Mouse (Mus musculus) neural tube, embryonic 13.5 days (tissue): ENCODE measurements around the gene Gm14781. TPM values are rescaled to one million over a fixed set of nuclear protein-coding genes. Genes with fewer than 3 reads are reported as not detected.
"Not testable (repeated sequence)": the region's sequence is repeated elsewhere in the genome, so short reads cannot be mapped to it uniquely, and the experiment has no call there.

Experiments
- ATAC-seq: fragments of 200-750 bp; cut with Nextera tagmentation; 2 replicates; pipeline ENCODE4 v1.8.0; 2017; ENCODE audit warnings: low read depth, mild to moderate bottlenecking, moderate TSS enrichment, moderate library complexity
- H3K27ac ChIP-seq: fragments of 300-500 bp; sonication (generic); replicated peaks from 2 replicates; pipeline ENCODE4 v1.5.1; 2015; ENCODE audit warnings: moderate library complexity, mild to moderate bottlenecking, inconsistent platforms
- H3K27me3 ChIP-seq: fragments of 300-500 bp; sonication (generic); 2 replicates; pipeline ENCODE4 v1.6.1; 2015; ENCODE audit warnings: mild to moderate bottlenecking, inconsistent platforms
- H3K36me3 ChIP-seq: fragments of 300-500 bp; sonication (generic); 2 replicates; pipeline ENCODE4 v1.6.1; 2015; ENCODE audit warnings: mild to moderate bottlenecking, inconsistent platforms
- H3K4me1 ChIP-seq: fragments of 300-500 bp; sonication (generic); replicated peaks from 2 replicates; pipeline ENCODE4 v1.6.1; 2015; ENCODE audit warnings: inconsistent platforms
- H3K4me2 ChIP-seq: fragments of 300-500 bp; sonication (generic); 2 replicates; pipeline ENCODE4 v1.6.1; 2015; ENCODE audit warnings: inconsistent platforms, mild to moderate bottlenecking, moderate library complexity
- H3K4me3 ChIP-seq: fragments of 300-500 bp; sonication (generic); 2 replicates; pipeline ENCODE4 v1.5.1; 2015; ENCODE audit warnings: mild to moderate bottlenecking, inconsistent platforms
- H3K9ac ChIP-seq: fragments of 300-500 bp; sonication (generic); 2 replicates; pipeline ENCODE4 v1.6.1; 2015; ENCODE audit warnings: moderate library complexity, mild to moderate bottlenecking, inconsistent platforms
- H3K9me3 ChIP-seq: fragments of 300-500 bp; sonication (generic); 2 replicates; pipeline ENCODE4 v1.6.1; 2016; ENCODE audit warnings: inconsistent platforms
- WGBS: fragments of 180-500 bp; shearing (Covaris S2); methylation state at CpG from one replicate; pipeline ENCODE4 v1.1.7; 2015; 5-methylcytosine and 5-hydroxymethylcytosine counted together
- polyA plus RNA-seq: library from polyadenylated mRNA; unstranded; fragments of >200 nt; fragmentation: Nextera tagmentation; extraction: Ambion mirVana; gene quantifications from 2 replicates; pipeline ENCODE4 v1.2.1, GENCODE M21; 2015

Gene Gm14781
- polyA plus RNA-seq, result not detected in 2 replicates

DNA sequence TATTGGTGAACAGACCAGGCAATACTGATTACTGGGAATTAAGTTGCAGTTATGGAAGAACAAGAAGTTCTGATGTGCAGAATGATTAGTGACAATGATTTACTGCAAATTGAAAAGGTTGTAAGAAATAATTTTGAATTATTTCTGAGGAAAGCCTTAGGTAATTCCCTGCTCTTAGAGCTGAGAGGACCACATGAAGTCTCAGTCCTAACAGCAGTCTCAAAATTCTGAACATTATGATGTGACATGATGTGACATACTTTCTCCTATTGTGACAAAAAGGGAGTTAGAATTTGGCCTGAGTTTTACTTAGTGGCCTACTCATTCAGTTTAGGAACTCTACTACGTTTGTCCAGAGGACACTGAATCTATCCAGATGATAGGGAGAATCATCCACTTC, at the start of gene Gm14781:
Gene Gm14781, plus strand, starts transcription at position 301 of the 400 bp plus-strand sequence.
- not testable (repeated sequence) for ATAC-seq, H3K27ac ChIP-seq, H3K9me3 ChIP-seq, H3K9ac ChIP-seq, H3K27me3 ChIP-seq, H3K4me1 ChIP-seq, H3K4me2 ChIP-seq, H3K36me3 ChIP-seq, H3K4me3 ChIP-seq
- 65% methylated on average over 1 of the region's 1 CpGs for WGBS

DNA sequence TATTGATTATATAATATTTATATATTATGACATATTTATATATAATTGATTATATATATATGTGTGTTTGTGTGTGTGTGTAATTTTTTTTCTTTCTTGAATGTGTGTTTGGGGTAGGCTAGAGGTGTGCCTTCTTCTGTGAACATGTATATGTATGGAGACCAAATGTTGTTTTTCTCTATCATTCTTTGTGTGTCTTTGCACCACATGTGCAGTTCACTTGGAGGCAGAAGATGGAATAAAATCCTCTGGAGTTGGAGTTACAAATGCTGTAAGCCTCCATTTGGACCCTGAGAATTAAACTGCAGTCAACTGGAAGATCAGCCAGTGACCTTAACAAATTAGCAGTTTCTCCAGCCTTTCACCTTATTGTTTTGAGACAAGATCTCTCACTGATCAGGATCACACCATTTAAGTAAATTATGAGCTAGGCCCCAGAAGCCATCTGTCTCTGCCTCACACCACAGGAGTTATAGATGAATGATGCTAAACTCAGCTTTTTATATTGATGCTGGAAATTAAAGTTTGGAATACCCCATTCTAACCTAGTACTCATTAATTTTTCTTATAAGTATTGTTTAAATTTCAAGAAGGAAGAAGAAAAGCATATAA, 23.1 kb downstream of the Gm14781 start:
- not testable (repeated sequence) for H3K4me1 ChIP-seq, H3K9me3 ChIP-seq, H3K27me3 ChIP-seq, H3K9ac ChIP-seq, H3K4me2 ChIP-seq, H3K4me3 ChIP-seq, ATAC-seq, H3K36me3 ChIP-seq, H3K27ac ChIP-seq

Other genes with a start within 250 kb of the Gm14781 start
- gene Gm5072, start 239.7 kb upstream of the Gm14781 start, polyA plus RNA-seq, result not detected in 2 replicates
- gene Gm8914, start 152.1 kb upstream of the Gm14781 start, polyA plus RNA-seq, result not detected in 2 replicates
- gene 1700084M14Rik, start 56.3 kb upstream of the Gm14781 start, polyA plus RNA-seq, result not detected in 2 replicates
- gene Mageb5, start 150.8 kb downstream of the Gm14781 start, polyA plus RNA-seq, result not detected in 2 replicates